Mouse (Mus musculus): ENCODE measurements around the gene Tgfb1i1.

Tgfb1i1 gene

GRCm38 (mm10) chr7:128246496-128247391 is at the start of gene Tgfb1i1:
Gene Tgfb1i1, plus strand, starts transcription at chr7:128246812.
- peak; percentile 72 to 81 for DNase-seq

GRCm38 (mm10) chr7:128201607-128202006 is 45.0 kb upstream of the Tgfb1i1 start:
- DNase-seq = no peak

GRCm38 (mm10) chr7:128203071-128203470 is 43.5 kb upstream of the Tgfb1i1 start:
- no peak for DNase-seq

- DNase-seq = no peak
Measured at GRCm38 (mm10) chr7:128204179-128204578, 42.4 kb upstream of the Tgfb1i1 start.

- DNase-seq = no peak
Measured at GRCm38 (mm10) chr7:128205695-128206094, 40.9 kb upstream of the Tgfb1i1 start.

GRCm38 (mm10) chr7:128206152-128206551 is 40.5 kb upstream of the Tgfb1i1 start, which contains the start of gene Cox6a2:
Gene Cox6a2, minus strand, starts transcription at chr7:128206387.
- DNase-seq = no peak

GRCm38 (mm10) chr7:128208187-128208586 is 38.4 kb upstream of the Tgfb1i1 start:
- DNase-seq = peak; percentile 63 to 71

- DNase-seq = no peak
Measured at GRCm38 (mm10) chr7:128209826-128210225, 36.8 kb upstream of the Tgfb1i1 start.

- no peak for DNase-seq
Measured at GRCm38 (mm10) chr7:128219952-128220351, 26.7 kb upstream of the Tgfb1i1 start.

- DNase-seq = no peak
Measured at GRCm38 (mm10) chr7:128220936-128221335, 25.7 kb upstream of the Tgfb1i1 start.

GRCm38 (mm10) chr7:128231741-128232140 is 14.9 kb upstream of the Tgfb1i1 start:
- DNase-seq = no peak

GRCm38 (mm10) chr7:128234796-128235195 is 11.8 kb upstream of the Tgfb1i1 start:
- DNase-seq = no peak

- no peak for DNase-seq
Measured at GRCm38 (mm10) chr7:128235481-128235880, 11.1 kb upstream of the Tgfb1i1 start.

- no peak for DNase-seq
Measured at GRCm38 (mm10) chr7:128236426-128236825, 10.2 kb upstream of the Tgfb1i1 start.

- peak; percentile 90 to 93 for DNase-seq
Measured at GRCm38 (mm10) chr7:128236856-128237592, 9.6 kb upstream of the Tgfb1i1 start, which contains the start of gene Armc5. Gene Armc5, plus strand, starts transcription at chr7:128237342.

- no peak for DNase-seq
Measured at GRCm38 (mm10) chr7:128237593-128237926, 9.1 kb upstream of the Tgfb1i1 start.

- peak; percentile 100 for DNase-seq
Measured at GRCm38 (mm10) chr7:128237927-128238778, 8.5 kb upstream of the Tgfb1i1 start, which contains the start of gene 9130023H24Rik. Gene 9130023H24Rik, minus strand, starts transcription at chr7:128238031.

- peak; percentile 55 to 72 for DNase-seq
Measured at GRCm38 (mm10) chr7:128238991-128239390, 7.6 kb upstream of the Tgfb1i1 start.

GRCm38 (mm10) chr7:128240131-128240784 is 6.4 kb upstream of the Tgfb1i1 start:
- no peak for DNase-seq

- no peak for DNase-seq
Measured at GRCm38 (mm10) chr7:128242331-128242730, 4.3 kb upstream of the Tgfb1i1 start.

GRCm38 (mm10) chr7:128243921-128244320 is 2.7 kb upstream of the Tgfb1i1 start:
- no peak for DNase-seq

- DNase-seq = no peak
Measured at GRCm38 (mm10) chr7:128244410-128245025, 2.1 kb upstream of the Tgfb1i1 start.
